Mouse (Mus musculus) E14TG2a.4 (cell line): Measurements from ENCODE around the gene Gm5773.
"Not testable (repeated sequence)": the region's sequence is repeated elsewhere in the genome, so short reads cannot be mapped to it uniquely, and the experiment has no call there.

Experiments
- H3K27me3 ChIP-seq: 2 replicates; pipeline ENCODE4 v1.6.1; 2014; ENCODE audit warnings: low read length, control low read depth; ENCODE audit not compliant: insufficient read depth
- H3K36me3 ChIP-seq: 2 replicates; pipeline ENCODE4 v1.6.1; 2014; ENCODE audit warnings: low read length, control low read depth; ENCODE audit not compliant: insufficient read depth
- H3K4me1 ChIP-seq: replicated peaks from 2 replicates; pipeline ENCODE4 v1.6.1; 2014; ENCODE audit warnings: low read depth, low read length, control low read depth
- H3K4me3 ChIP-seq: replicated peaks from 2 replicates; pipeline ENCODE4 v1.5.1; 2014; ENCODE audit warnings: mild to moderate bottlenecking, low read length
- H3K9me3 ChIP-seq: 2 replicates; pipeline ENCODE4 v1.6.1; 2014; ENCODE audit warnings: low read length, control low read depth
- CTCF ChIP-seq: conservative IDR thresholded peaks from 2 replicates; pipeline ENCODE4 v1.5.1; 2014; ENCODE audit warnings: low read length

Gene Gm5773

DNA sequence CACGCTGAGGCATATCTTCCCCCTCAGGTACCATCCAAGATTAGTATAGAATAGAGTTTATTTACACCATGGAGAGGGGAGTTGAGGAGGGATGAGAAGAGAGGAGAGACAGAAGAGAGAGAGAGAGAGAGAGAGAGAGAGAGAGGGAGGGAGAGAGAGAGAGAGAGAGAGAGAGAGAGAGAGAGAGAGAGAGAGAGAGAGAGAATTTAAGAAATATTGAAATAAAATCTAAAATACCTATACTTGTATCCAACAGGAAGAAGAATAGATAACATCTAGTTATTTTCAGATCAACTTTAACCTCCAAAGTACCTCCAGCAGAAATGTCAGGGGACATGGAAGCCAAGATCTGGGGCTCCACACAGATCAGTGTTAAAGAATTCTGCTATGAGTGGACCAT lies at the start of gene Gm5773:
Gm5773 (plus strand) TSS at position 301 of the 400 bp plus-strand sequence.
- H3K27me3 ChIP-seq, H3K4me1 ChIP-seq, H3K36me3 ChIP-seq, H3K4me3 ChIP-seq, H3K9me3 ChIP-seq: not testable (repeated sequence)

DNA sequence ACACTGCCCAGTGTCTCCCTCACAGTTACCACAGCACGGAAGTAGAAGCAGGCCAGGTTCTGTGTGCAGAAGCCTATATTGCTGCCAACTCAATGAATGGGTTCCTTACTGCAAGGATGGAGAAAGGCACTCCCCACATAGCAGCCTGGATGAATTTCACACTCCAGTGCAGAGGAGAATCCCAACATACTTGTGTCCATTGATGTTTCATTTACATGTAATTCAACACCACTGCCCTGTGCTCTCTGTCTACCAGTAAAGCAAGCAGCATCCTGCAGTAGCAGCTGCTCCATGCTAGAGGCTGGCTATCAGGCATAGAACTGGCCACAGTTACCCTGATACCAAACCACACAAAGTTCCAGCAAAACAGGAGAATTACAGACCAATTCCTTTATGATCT lies 27.3 kb upstream of the Gm5773 start:
- not testable (repeated sequence) for H3K27me3 ChIP-seq, H3K4me1 ChIP-seq, H3K4me3 ChIP-seq, H3K36me3 ChIP-seq
- H3K9me3 ChIP-seq = peaks cover 11% of the 10 kb centered on the region; the same call in 1 of the 2 replicates

DNA sequence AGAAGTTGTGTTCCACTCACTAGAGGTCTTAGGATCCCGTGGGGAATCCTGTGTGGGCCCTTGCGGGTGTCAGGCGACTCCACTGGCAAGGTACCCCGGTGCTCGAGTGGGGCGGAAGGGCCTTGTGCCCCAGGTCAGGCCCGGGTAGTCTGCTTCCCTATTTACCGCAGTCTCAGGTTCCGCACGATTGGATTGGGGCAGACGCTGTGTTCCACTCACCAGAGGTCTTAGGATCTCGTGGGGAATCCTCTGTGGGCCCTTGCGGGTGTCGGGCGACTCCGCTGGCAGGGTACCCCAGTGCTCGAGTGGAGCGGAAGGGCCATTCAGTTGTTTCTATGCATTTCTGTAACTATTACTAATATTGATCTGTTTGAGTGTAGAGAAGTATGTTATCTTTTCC lies 18.8 kb upstream of the Gm5773 start:
- H3K4me1 ChIP-seq, H3K4me3 ChIP-seq, H3K27me3 ChIP-seq, H3K36me3 ChIP-seq: not testable (repeated sequence)
- H3K9me3 ChIP-seq = peaks cover 42% of the 10 kb centered on the region

DNA sequence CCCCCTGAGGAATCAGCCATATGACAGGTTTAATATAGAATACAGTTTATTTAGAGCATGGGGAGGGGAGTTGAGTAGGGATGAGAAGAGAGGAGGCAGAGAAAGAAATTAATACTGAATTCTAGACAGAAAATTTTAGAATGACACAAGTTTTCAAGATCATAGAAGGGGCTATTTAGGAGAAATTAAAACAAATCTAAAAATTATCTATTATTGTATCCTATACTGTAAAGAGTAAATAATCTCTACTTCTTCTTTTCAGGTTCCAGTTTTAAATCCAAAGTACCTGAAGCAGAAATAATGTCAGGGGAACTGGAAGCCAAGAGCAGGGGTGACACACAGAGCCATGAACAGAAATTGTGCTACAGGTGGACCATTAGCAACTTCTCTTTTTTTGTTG lies 23.3 kb downstream of the Gm5773 start, which contains the start of gene Tdpoz4:
Tdpoz4 (plus strand) TSS at position 301 of the 400 bp plus-strand sequence.
- peaks cover 16% of the 10 kb centered on the region for H3K9me3 ChIP-seq

DNA sequence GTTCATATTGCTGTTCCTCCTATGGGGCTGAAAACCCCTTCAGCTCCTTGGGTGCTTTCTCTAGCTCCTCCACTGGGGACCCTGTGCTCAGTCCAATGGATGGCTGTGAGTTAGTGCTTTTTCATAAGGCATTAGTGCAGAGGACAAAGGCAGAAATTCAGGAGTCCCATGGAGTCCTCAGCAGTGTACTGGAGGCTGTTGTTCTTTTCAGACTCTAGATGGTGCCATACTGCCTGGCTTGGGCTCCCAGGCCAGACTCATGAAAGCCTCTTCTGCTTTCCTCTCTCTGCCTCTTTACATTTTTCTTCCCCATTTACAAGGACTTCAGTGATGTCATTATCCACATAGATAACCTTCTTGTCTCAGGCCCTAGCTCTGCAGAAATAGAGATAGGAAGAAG lies 40.5 kb downstream of the Gm5773 start:
- not testable (repeated sequence) for H3K4me1 ChIP-seq, H3K4me3 ChIP-seq, H3K27me3 ChIP-seq, H3K36me3 ChIP-seq, H3K9me3 ChIP-seq
- peak; percentile 21; the same call in 1 of the 2 replicates for TF ChIP-seq CTCF

More for the DNA sequence above, 23.3 kb downstream of the Gm5773 start, which contains the start of gene Tdpoz4:
- H3K36me3 ChIP-seq, H3K4me3 ChIP-seq, H3K27me3 ChIP-seq, H3K4me1 ChIP-seq: not testable (repeated sequence)
